Mouse (Mus musculus): ENCODE data around the gene Psmd4. TPM values are rescaled to one million over a fixed set of nuclear protein-coding genes. Genes with fewer than 3 reads are reported as not detected.
"Not testable (repeated sequence)": the region's sequence is repeated elsewhere in the genome, so short reads cannot be mapped to it uniquely, and the experiment has no call there.

The Psmd4 gene
- polyA plus RNA-seq, 1 experiment from 2014 or later = 229 TPM

DNA sequence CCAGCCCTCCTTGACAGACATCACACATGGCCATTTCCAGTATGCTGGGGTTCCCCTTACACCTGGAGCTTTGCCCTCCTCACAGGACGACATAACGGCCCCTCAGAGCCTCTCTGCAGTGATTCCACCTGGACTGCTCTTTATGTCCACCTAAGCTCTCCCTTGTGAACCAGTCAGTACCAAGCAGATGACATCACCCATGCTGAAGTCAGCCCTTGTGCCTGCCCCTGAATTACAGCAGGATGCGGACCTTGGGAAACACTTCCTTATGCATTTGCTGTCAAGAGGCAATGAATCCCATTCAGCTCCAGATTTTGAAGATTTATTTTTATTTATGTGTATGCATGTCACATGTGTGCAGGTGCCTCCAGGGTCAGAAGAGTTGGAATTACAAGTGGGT is 5.5 kb upstream of the Psmd4 start:
- no peak overlapping the region for H3K4me3 ChIP-seq
- no peaks in the 10 kb centered on the region for H3K9me3 ChIP-seq (replicated peaks)
- ATAC-seq = no peak
- H3K27me3 ChIP-seq (replicated peaks) = 0 out of 2 replicates have a peak, but pooled peaks cover 3% of the 10 kb centered on the region
- no peak overlapping the region for H3K27ac ChIP-seq
- no peaks in the 10 kb centered on the region for H3K36me3 ChIP-seq
- 82% methylated on average over 3 of the region's 3 CpGs for WGBS (ENCODE audit: insufficient replicate concordance)
- H3K4me2 ChIP-seq = no peak overlapping the region
- H3K9ac ChIP-seq = no peak overlapping the region
- H3K4me1 ChIP-seq = peaks cover 53% of the 10 kb centered on the region

DNA sequence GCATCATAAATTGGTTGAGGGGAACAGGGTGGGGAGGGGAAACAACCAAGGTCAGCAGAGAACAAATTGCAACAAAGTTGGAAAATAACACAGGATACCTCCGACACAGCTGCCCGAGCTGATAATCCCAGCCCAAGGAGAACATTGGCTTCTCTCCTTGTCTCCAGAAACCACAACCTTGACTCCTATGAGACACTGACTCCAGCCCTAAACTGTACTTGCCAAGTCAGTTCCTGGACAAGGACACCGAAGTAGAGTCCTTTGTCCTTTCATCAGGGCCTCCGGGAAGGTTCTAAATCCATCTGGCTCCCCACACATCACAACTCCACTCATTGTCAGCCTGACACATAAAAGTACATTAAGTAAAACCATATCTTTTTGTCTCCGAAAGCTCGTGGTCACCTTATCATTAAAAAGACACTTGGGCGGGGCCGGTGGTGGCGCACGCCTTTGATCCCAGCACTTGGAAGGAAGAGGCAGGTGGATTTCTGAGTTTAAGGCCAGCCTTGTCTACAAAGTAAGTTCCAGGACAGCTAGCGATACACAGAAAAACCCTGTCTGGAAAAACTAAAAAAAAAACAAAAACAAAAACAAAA is 4.1 kb upstream of the Psmd4 start:
- no peaks in the 10 kb centered on the region for H3K36me3 ChIP-seq
- WGBS (ENCODE audit: insufficient replicate concordance) = 20% methylated on average over 11 of the region's 11 CpGs
- H3K9ac ChIP-seq = peak overlapping the region; percentile 46
- no peaks in the 10 kb centered on the region for H3K9me3 ChIP-seq (replicated peaks)
- H3K4me2 ChIP-seq = peak overlapping the region; percentile 63
- H3K27ac ChIP-seq = peak overlapping the region; percentile 83
- ATAC-seq = peak; percentile 17; the same call in 1 of the 2 replicates
- H3K27me3 ChIP-seq (replicated peaks) = 0 out of 2 replicates have a peak, but pooled peaks cover 3% of the 10 kb centered on the region
- H3K4me1 ChIP-seq = peaks cover 52% of the 10 kb centered on the region
- peak overlapping the region; percentile 26 for H3K4me3 ChIP-seq

DNA sequence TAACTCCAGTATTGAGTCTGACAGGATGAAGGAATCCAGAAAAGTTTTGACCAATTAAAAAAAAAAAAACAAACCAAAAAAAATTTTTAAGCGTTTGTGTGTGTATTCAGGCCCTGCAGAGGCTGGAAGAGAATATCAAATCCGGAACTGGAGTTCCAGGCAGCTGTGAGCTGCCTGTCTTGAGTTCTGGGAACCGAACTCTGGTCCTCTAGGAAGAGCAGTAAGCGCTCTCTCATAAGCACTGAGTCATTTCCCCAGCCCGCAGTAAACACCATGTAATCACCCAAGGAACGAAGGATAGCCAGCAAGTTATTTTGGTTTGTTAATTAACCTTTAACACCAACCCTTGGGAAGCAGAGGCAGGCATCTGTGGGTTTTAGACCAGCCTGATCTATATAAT is 837 bp upstream of the Psmd4 start:
- WGBS (ENCODE audit: insufficient replicate concordance) = 56% methylated on average over 6 of the region's 6 CpGs
- peak overlapping the region; percentile 83 for H3K27ac ChIP-seq

DNA sequence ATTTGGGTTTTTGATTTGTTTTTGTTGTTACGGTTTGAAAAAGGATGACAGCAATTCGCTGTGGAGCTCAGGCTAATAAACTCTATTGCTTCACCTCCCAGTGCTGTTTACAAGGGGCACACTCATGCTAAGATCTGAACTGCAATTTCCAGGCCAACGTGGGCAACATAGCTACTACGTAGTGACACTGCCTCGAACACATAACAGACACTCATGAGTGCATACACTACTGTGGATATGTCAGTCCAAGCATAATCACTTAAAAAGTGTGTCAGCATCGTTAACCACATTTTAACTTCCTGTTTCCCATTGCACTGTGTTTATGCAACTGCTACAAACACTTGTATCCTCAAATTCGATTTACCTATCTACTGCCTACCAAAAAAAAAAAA is 420 bp upstream of the Psmd4 start:
- peak; percentile 53 for ATAC-seq

More for the DNA sequence above, 837 bp upstream of the Psmd4 start:
- Histone ChIP-seq H3K4me3 (no peak overlapping the region), H3K4me2 (peak overlapping the region; percentile 69; the same call in 1 of the 2 replicates), H3K36me3 (peaks cover 23% of the 10 kb centered on the region), H3K27me3 (replicated peaks) (no peaks in the 10 kb centered on the region), H3K4me1 (peaks cover 55% of the 10 kb centered on the region), H3K9ac (no peak overlapping the region), H3K9me3 (replicated peaks) (no peaks in the 10 kb centered on the region)
- no peak for ATAC-seq

DNA sequence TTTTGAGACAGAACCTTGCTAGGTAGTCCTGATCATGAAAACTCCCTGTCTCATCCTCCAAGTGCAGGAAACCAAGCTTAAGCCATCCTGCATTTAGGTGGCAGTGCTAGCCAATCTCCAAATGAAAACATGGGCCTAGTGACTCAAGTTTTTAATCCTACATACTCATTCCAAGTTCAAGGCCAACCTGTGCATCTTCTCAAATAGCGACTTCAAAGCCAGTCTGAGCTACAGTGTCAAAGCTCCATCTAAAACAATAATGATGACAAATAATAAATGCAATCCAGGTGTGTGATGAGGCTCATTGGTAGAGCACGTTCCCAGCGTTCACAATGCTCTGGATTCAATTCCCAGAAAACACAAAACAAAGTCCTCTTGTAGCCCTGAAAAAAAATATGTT is 789 bp downstream of the Psmd4 start:
- peak overlapping the region; percentile 69 for H3K4me3 ChIP-seq
- no peaks in the 10 kb centered on the region for H3K27me3 ChIP-seq (replicated peaks)
- H3K27ac ChIP-seq = peak overlapping the region; percentile 83
- H3K4me2 ChIP-seq = peak overlapping the region; percentile 81
- peaks cover 38% of the 10 kb centered on the region for H3K36me3 ChIP-seq
- WGBS (ENCODE audit: insufficient replicate concordance) = 8% methylated on average over 3 of the region's 3 CpGs
- no peak for ATAC-seq
- peak overlapping the region; percentile 80 for H3K9ac ChIP-seq
- no peaks in the 10 kb centered on the region for H3K9me3 ChIP-seq (replicated peaks)
- peaks cover 39% of the 10 kb centered on the region for H3K4me1 ChIP-seq

More for the DNA sequence above, 420 bp upstream of the Psmd4 start:
- peak overlapping the region; percentile 83 for H3K27ac ChIP-seq
- H3K36me3 ChIP-seq = peaks cover 27% of the 10 kb centered on the region
- H3K4me1 ChIP-seq = peaks cover 51% of the 10 kb centered on the region
- peak overlapping the region; percentile 69 for H3K4me3 ChIP-seq
- 9% methylated on average over 7 of the region's 7 CpGs for WGBS (ENCODE audit: insufficient replicate concordance)
- H3K27me3 ChIP-seq (replicated peaks) = no peaks in the 10 kb centered on the region
- peak overlapping the region; percentile 69 for H3K4me2 ChIP-seq
- H3K9me3 ChIP-seq (replicated peaks) = no peaks in the 10 kb centered on the region
- H3K9ac ChIP-seq = peak overlapping the region; percentile 54

DNA sequence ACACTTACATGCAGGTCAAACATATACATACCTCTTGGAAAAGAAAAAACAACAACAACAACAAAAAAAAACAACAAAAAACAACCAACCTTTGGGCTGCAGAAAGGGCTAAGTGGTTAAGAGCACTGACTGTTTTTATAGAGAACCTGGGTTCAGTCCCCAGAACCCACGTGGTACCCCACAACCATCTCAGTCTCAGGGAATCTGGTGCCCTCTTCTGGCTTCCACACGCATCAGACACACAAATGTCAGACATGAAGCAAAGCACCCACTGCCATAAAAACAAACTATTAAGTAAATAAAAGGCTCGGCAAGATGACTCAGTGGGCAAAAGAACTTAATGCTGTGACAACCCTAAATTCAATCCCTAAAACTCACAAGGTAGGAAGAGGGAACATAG is 12.5 kb downstream of the Psmd4 start:
- H3K4me3 ChIP-seq = no peak overlapping the region
- H3K9me3 ChIP-seq (replicated peaks) = no peaks in the 10 kb centered on the region
- ATAC-seq = no peak
- H3K27me3 ChIP-seq (replicated peaks) = no peaks in the 10 kb centered on the region
- no peak overlapping the region for H3K27ac ChIP-seq
- peaks cover 59% of the 10 kb centered on the region for H3K36me3 ChIP-seq
- WGBS (ENCODE audit: insufficient replicate concordance) = 66% methylated on average over 3 of the region's 3 CpGs
- H3K9ac ChIP-seq = no peak overlapping the region
- H3K4me2 ChIP-seq = no peak overlapping the region
- H3K4me1 ChIP-seq = peaks cover 34% of the 10 kb centered on the region

DNA sequence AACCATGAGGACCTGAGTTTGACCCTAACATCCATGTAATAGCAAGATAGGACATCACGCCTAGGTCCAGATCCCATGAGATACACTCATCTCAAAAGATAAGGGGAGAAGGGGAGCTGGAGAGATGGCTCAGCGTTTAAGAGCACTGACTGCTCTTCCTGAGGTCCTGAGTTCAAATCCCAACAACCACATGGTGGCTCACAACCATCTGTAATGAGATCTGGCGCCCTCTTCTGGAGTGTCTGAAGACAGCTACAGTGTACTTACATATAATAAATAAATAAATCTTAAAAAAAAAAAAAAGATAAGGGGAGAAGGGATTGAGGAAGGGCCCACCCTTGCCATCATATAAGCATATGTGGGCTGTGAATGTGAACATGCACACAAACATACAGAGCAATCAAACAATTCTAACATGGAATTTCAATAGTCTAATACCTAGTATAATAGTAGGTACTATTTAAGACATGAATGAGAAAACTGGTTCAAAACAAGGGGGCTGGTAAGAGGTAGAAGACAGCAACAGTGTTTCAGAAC is 13.1 kb downstream of the Psmd4 start:
- Histone ChIP-seq H3K36me3 (peaks cover 53% of the 10 kb centered on the region), H3K4me1 (peaks cover 40% of the 10 kb centered on the region)
- H3K27ac ChIP-seq; ATAC-seq; H3K9ac ChIP-seq; H3K27me3 ChIP-seq (replicated peaks); H3K4me2 ChIP-seq; H3K4me3 ChIP-seq; H3K9me3 ChIP-seq (replicated peaks): not testable (repeated sequence)
- WGBS (ENCODE audit: insufficient replicate concordance) = 52% methylated on average over 3 of the region's 3 CpGs

DNA sequence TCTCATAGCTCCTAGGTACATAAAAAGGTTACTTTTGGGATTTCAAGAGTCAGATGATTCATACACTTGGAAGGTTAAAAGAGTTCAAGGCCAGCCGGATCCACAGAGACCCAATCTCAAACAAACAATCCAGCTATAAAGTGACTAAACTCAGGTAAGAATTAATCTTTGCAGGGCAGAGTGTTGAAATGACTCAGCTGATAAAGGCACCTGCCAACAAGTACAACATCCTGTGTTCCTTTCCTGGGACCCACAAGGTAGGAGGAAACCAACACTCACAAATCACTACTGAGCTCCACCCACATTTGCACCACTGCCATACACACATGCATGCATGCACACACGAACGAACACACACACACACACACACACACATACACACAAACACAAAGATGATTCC is 13.8 kb downstream of the Psmd4 start:
- H3K36me3 ChIP-seq = peaks cover 46% of the 10 kb centered on the region
- no peaks in the 10 kb centered on the region for H3K27me3 ChIP-seq (replicated peaks)
- no peak for ATAC-seq
- no peak overlapping the region for H3K9ac ChIP-seq
- no peak overlapping the region for H3K4me3 ChIP-seq
- peaks cover 43% of the 10 kb centered on the region for H3K4me1 ChIP-seq
- H3K4me2 ChIP-seq = no peak overlapping the region
- H3K9me3 ChIP-seq (replicated peaks) = no peaks in the 10 kb centered on the region
- H3K27ac ChIP-seq = no peak overlapping the region
- WGBS (ENCODE audit: insufficient replicate concordance) = 76% methylated on average over 3 of the region's 3 CpGs

DNA sequence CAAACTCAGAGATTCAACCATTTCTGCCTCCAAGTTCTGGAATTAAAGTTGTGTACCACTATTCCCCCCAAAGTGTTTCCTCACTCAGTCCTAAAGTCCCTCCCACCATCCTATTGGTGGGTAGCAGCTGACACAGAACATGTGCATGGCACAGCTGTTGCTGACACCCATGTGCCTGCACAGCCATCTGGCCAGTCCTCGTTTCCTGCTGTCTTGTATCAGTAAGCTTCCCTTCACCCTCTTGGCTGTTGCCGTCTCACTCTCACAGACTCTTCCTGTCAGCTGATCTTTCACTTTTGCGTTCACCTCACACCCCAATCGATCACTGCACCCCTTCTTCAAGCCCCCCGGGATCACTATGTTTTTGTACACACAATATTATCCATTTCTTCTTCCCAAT is 14.7 kb downstream of the Psmd4 start:
- H3K27ac ChIP-seq = peak overlapping the region; percentile 5; the same call in 1 of the 2 replicates
- peaks cover 43% of the 10 kb centered on the region for H3K4me1 ChIP-seq
- H3K4me2 ChIP-seq = no peak overlapping the region
- H3K36me3 ChIP-seq = peaks cover 37% of the 10 kb centered on the region
- WGBS (ENCODE audit: insufficient replicate concordance) = 30% methylated on average over 5 of the region's 5 CpGs
- ATAC-seq = 0 out of 2 replicates have a peak, but pooled peaks have one; percentile 42
- H3K9ac ChIP-seq = no peak overlapping the region; the same call in 1 of the 2 replicates
- H3K9me3 ChIP-seq (replicated peaks) = no peaks in the 10 kb centered on the region
- no peak overlapping the region for H3K4me3 ChIP-seq
- no peaks in the 10 kb centered on the region for H3K27me3 ChIP-seq (replicated peaks)

DNA sequence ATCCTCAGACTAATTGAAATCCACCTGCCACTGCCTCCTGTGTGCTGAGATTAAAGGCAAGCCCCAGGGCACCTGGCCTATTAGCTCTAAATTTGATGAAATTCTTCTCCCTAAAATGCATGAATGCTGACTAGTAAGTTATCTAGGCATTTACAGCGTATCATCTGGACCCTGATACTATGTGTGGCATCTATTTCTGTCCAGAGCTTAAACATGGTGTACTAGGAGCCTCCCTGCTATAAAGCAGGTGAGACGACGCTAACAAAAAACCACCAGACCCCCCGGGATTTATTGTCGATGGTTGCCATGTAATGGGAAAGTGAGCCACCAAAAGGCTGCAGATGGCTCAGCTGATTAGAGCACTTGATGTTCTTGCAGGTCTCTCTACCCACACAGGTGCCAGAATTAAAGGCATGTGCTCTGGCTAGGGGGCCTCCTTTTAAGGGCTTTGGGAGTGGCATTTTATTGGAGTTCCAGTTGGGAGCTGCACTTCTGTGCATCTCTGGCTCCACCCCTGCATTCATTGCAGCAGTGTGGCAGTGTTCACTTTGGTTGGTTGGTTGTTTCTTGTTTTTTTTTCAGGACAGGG is 15.3 kb downstream of the Psmd4 start:
- Histone ChIP-seq H3K9ac (no peak overlapping the region), H3K27ac (peak overlapping the region; percentile 5; the same call in 1 of the 2 replicates), H3K9me3 (replicated peaks) (no peaks in the 10 kb centered on the region), H3K36me3 (peaks cover 31% of the 10 kb centered on the region), H3K27me3 (replicated peaks) (no peaks in the 10 kb centered on the region), H3K4me1 (peaks cover 43% of the 10 kb centered on the region), H3K4me3 (no peak overlapping the region), H3K4me2 (no peak overlapping the region)
- 60% methylated on average over 5 of the region's 5 CpGs for WGBS (ENCODE audit: insufficient replicate concordance)
- 0 out of 2 replicates have a peak, but pooled peaks have one; percentile 24 for ATAC-seq

DNA sequence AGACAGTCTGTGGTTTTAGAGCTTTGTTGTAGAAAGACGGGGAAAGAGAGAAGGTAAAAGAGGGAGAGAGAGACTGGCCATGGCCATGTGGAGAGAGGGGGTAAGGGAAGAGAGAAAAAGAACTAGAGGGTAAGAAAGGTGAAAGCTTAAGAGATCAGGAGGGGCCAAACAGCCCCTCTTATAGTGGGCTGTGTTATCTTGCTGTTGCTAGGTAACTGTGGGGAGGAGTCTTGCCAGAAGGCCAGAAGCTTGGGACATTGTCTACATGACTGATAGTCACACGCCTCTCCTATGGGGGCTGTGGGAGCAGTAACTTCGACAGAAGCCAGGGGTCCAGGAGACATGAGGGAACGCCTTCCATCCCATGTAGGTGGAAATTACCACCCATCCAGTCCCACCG is 17.2 kb downstream of the Psmd4 start:
- peak; percentile 39 for ATAC-seq
- peaks cover 12% of the 10 kb centered on the region for H3K36me3 ChIP-seq
- H3K9ac ChIP-seq = peak overlapping the region; percentile 56
- peak overlapping the region; percentile 52 for H3K4me2 ChIP-seq
- H3K27me3 ChIP-seq (replicated peaks) = no peaks in the 10 kb centered on the region
- no peaks in the 10 kb centered on the region for H3K9me3 ChIP-seq (replicated peaks)
- WGBS (ENCODE audit: insufficient replicate concordance) = 28% methylated on average over 5 of the region's 5 CpGs
- H3K4me1 ChIP-seq = peaks cover 43% of the 10 kb centered on the region
- peak overlapping the region; percentile 22 for H3K4me3 ChIP-seq
- H3K27ac ChIP-seq = peak overlapping the region; percentile 47; the same call in 1 of the 2 replicates

DNA sequence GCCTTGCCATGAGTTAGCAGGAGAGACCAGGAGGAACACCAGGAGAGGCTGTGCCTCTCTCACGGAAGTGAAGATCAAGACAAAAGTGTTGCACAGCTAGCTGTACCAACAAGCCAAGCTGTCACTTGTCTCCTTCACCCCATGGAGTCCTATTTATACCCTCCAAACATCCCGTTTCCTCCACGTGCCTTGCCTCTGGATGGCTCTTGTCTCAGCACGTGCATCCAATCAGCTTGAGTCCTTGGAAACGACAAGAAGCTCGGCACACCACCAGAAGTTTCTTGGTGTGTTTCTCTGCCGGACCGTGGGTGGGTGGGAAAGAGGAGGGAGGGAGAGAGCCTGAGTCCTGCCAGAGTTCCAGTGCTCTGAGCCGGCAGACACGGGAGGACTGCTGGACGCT is 17.9 kb downstream of the Psmd4 start:
- H3K27me3 ChIP-seq (replicated peaks) = no peaks in the 10 kb centered on the region
- H3K9ac ChIP-seq = peak overlapping the region; percentile 56
- ATAC-seq = peak; percentile 13; the same call in 1 of the 2 replicates
- 38% methylated on average over 11 of the region's 11 CpGs for WGBS (ENCODE audit: insufficient replicate concordance)
- peak overlapping the region; percentile 52 for H3K4me2 ChIP-seq
- H3K4me3 ChIP-seq = peak overlapping the region; percentile 22
- peaks cover 10% of the 10 kb centered on the region for H3K36me3 ChIP-seq
- H3K27ac ChIP-seq = peak overlapping the region; percentile 47; the same call in 1 of the 2 replicates
- peaks cover 43% of the 10 kb centered on the region for H3K4me1 ChIP-seq
- H3K9me3 ChIP-seq (replicated peaks) = no peaks in the 10 kb centered on the region
